Comparison of ENCODE assay signal across 22 mouse cellular contexts in the genomic region with DNA sequence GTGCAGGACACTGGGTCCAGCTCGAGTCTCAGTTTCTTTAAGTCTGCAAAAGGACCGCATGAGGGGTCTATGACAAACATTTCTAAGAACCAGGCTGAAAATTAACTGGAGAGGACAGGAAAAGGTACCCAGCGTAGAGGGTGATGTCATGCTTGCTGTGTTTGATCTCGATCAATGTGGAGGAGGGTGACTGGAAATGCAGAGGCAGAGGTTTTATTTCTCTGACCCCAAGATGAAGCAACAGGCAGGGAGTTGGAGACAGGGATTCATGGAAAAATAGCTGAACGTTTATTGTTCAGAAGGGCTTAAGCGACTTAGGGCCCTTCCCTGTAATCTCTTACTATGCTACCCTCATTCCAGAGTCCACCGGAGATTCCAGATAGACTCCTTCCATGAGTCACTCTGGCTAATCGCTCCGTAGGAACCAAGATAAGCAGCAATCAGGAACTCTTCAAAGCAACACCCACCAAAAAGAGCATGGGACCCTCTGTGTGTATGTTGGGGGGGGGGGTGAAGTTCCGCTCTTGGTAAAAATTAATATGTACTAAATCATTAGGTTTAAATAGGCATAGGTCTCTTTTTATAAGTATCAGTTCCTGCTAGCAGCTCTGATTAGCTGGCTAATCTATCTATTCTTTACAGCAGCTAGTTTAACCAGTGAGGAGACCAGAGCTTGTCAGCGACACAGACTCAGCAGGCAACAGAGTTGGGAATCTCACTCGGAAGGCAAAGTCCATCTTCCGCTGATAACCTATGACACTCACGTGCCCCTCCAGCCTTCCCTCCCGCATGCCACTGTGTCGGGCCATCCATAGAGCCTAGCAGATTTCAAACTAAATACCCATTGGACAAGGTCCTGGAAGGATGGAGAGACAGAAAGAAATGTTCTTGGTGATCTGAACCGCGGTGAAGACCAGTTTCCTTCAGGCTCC.
DNase-seq lines count a peak whose midpoint lies in the region; ATAC-seq and TF ChIP-seq lines count a peak whose summit lies in the region.
"Had no signal": no experiment of that assay in that cellular context is flagged by ENCODE, and none has a peak within 500 bp of the region (broad histone marks: within the 10 kb centered on the region; RNA-seq: fewer than 3 reads in every experiment).

No protein-coding gene starts in this region.

- no peaks in the 10 kb centered on the region for H3K36me3 ChIP-seq in heart, embryonic 10.5 days
- H3K36me3 ChIP-seq in intestine, embryonic 15.5 days: no peaks in the 10 kb centered on the region
- no peaks in the 10 kb centered on the region for H3K36me3 ChIP-seq in liver, embryonic 11.5 days (ENCODE audit: control insufficient read depth, insufficient read depth, low read length)
- no peaks in the 10 kb centered on the region for H3K36me3 ChIP-seq in small intestine, adult 2 months (ENCODE audit: control insufficient read depth, insufficient read depth, low read length)
- no peaks in the 10 kb centered on the region for H3K36me3 ChIP-seq in hindbrain, postnatal 0 days (ENCODE audit: insufficient read depth, low read length)
- H3K36me3 ChIP-seq: embryonic facial prominence, embryonic 10.5 days; forebrain, embryonic 15.5 days; hindbrain, embryonic 13.5 days; midbrain, embryonic 13.5 days; neural tube, embryonic 12.5 days had no signal

- ATAC-seq in intestine, embryonic 15.5 days: peak; percentile 94
- ATAC-seq in liver, embryonic 11.5 days (replicated peaks; ENCODE audit: low FRiP score): peak; percentile 72
- no peak for ATAC-seq in hindbrain, postnatal 0 days
- ATAC-seq: forebrain, embryonic 15.5 days; lung, postnatal 0 days; midbrain, embryonic 13.5 days had no signal

- H3K27ac ChIP-seq in heart, embryonic 10.5 days: peak overlapping the region; percentile 2; the same call in 1 of the 2 replicates
- H3K27ac ChIP-seq in intestine, embryonic 15.5 days: peak overlapping the region; percentile 72
- peak overlapping the region; percentile 30; the same call in 1 of the 2 replicates for H3K27ac ChIP-seq in liver, embryonic 11.5 days (ENCODE audit: low read depth, low read length)
- peak overlapping the region; percentile 96 for H3K27ac ChIP-seq in small intestine, adult 2 months (ENCODE audit: insufficient read depth, low read depth, low read length)
- no peak overlapping the region for H3K27ac ChIP-seq in hindbrain, postnatal 0 days
- H3K27ac ChIP-seq: embryonic facial prominence, embryonic 10.5 days; forebrain, embryonic 15.5 days; hindbrain, embryonic 13.5 days; kidney, postnatal 0 days; midbrain, embryonic 13.5 days; neural tube, embryonic 12.5 days had no signal

- H3K27me3 ChIP-seq in heart, embryonic 10.5 days (ENCODE audit: insufficient read depth, poor library complexity, severe bottlenecking): no peaks in the 10 kb centered on the region
- no peaks in the 10 kb centered on the region for H3K27me3 ChIP-seq in intestine, embryonic 15.5 days (replicated peaks)
- H3K27me3 ChIP-seq in liver, embryonic 11.5 days (replicated peaks; ENCODE audit: control insufficient read depth, insufficient read depth, low read length): no peaks in the 10 kb centered on the region
- no peaks in the 10 kb centered on the region for H3K27me3 ChIP-seq in small intestine, adult 2 months (ENCODE audit: control insufficient read depth, insufficient read depth, low read length)
- no peaks in the 10 kb centered on the region for H3K27me3 ChIP-seq in hindbrain, postnatal 0 days (ENCODE audit: insufficient read depth, low read length)
- H3K27me3 ChIP-seq: forebrain, embryonic 15.5 days; hindbrain, embryonic 13.5 days; midbrain, embryonic 13.5 days; neural tube, embryonic 12.5 days had no signal

- intact Hi-C loops in heart, postnatal 10 days (cut with DNase I): no loop called here

- DNase-seq in heart, embryonic 10.5 days (ENCODE audit: low spot score): peak; percentile 72
- no peak for DNase-seq in heart, postnatal 10 days
- no peak for DNase-seq in liver, embryonic 11.5 days (ENCODE audit: low spot score)
- DNase-seq in layer of hippocampus, postnatal 10 days (ENCODE audit: low spot score in 2 of 2): no peak
- no peak for DNase-seq in hindbrain, postnatal 0 days (ENCODE audit: low spot score)
- no peak for DNase-seq in urinary bladder, postnatal 14 days (ENCODE audit: low spot score)
- DNase-seq: adrenal gland, postnatal 25 days; cerebellum, adult 11-12 months; cerebellum, postnatal 36 days; gastrocnemius, postnatal 25 days; kidney, adult 11 months; layer of hippocampus, postnatal 36 days; spleen, adult 18-20 months had no signal

- H3K4me2 ChIP-seq in intestine, embryonic 15.5 days (replicated peaks): peak overlapping the region; percentile 23; the same call in 1 of the 2 replicates
- H3K4me2 ChIP-seq in liver, embryonic 11.5 days: 0 out of 2 replicates have a peak overlapping the region, but pooled peaks have one; percentile 21
- H3K4me2 ChIP-seq in hindbrain, postnatal 0 days (ENCODE audit: low read depth, low read length): no peak overlapping the region
- H3K4me2 ChIP-seq: forebrain, embryonic 15.5 days; hindbrain, embryonic 13.5 days; midbrain, embryonic 13.5 days; neural tube, embryonic 12.5 days had no signal

- peak overlapping the region; percentile 9; the same call in 1 of the 2 replicates for H3K4me3 ChIP-seq in heart, embryonic 10.5 days
- H3K4me3 ChIP-seq in intestine, embryonic 15.5 days (replicated peaks): no peak overlapping the region
- H3K4me3 ChIP-seq in liver, embryonic 11.5 days (ENCODE audit: low read depth, low read length): no peak overlapping the region
- no peak overlapping the region for H3K4me3 ChIP-seq in small intestine, adult 2 months (ENCODE audit: low read depth, low read length)
- no peak overlapping the region for H3K4me3 ChIP-seq in hindbrain, postnatal 0 days (ENCODE audit: low read length)
- H3K4me3 ChIP-seq: embryonic facial prominence, embryonic 10.5 days; forebrain, embryonic 15.5 days; hindbrain, embryonic 13.5 days; midbrain, embryonic 13.5 days; neural tube, embryonic 12.5 days had no signal

- no peak overlapping the region for H3K9ac ChIP-seq in intestine, embryonic 15.5 days
- H3K9ac ChIP-seq in liver, embryonic 11.5 days (ENCODE audit: low read depth, low read length): no peak overlapping the region
- no peak overlapping the region for H3K9ac ChIP-seq in hindbrain, postnatal 0 days (replicated peaks; ENCODE audit: low read length)
- H3K9ac ChIP-seq: forebrain, embryonic 15.5 days; hindbrain, embryonic 13.5 days; midbrain, embryonic 13.5 days; neural tube, embryonic 12.5 days had no signal

- peaks cover 27% of the 10 kb centered on the region for H3K4me1 ChIP-seq in heart, embryonic 10.5 days
- peaks cover 6% of the 10 kb centered on the region for H3K4me1 ChIP-seq in intestine, embryonic 15.5 days (replicated peaks)
- H3K4me1 ChIP-seq in liver, embryonic 11.5 days (replicated peaks; ENCODE audit: control insufficient read depth, insufficient read depth, low read length): peaks cover 6% of the 10 kb centered on the region; the same call in 1 of the 2 replicates
- peaks cover 31% of the 10 kb centered on the region; the same call in 1 of the 2 replicates for H3K4me1 ChIP-seq in small intestine, adult 2 months (ENCODE audit: control insufficient read depth, insufficient read depth, insufficient read length, low read length)
- no peaks in the 10 kb centered on the region for H3K4me1 ChIP-seq in hindbrain, postnatal 0 days (ENCODE audit: insufficient read depth, low read length)
- H3K4me1 ChIP-seq: forebrain, embryonic 15.5 days; hindbrain, embryonic 13.5 days; midbrain, embryonic 13.5 days; neural tube, embryonic 12.5 days had no signal

- no peak for TF ChIP-seq CTCF in small intestine, adult 2 months (IDR thresholded peaks at IDR 0.05; ENCODE audit: extremely low read depth, insufficient read length, insufficient replicate concordance, low read depth, low read length)
- no peak for TF ChIP-seq CTCF in hindbrain, postnatal 0 days (IDR thresholded peaks at IDR 0.05; ENCODE audit: low read depth)

- TF ChIP-seq POLR2A in small intestine, adult 2 months (IDR thresholded peaks at IDR 0.05; ENCODE audit: low read depth, low read length): no peak

- 22% methylated on average over 18 of the region's 18 CpGs for WGBS in heart, embryonic 10.5 days
- WGBS in intestine, embryonic 15.5 days: 41% methylated on average over 18 of the region's 18 CpGs
- 34% methylated on average over 18 of the region's 18 CpGs for WGBS in liver, embryonic 11.5 days
- WGBS in small intestine, adult 2 months: 27% methylated on average over 18 of the region's 18 CpGs
- WGBS in hindbrain, postnatal 0 days: 83% methylated on average over 18 of the region's 18 CpGs

- H3K9me3 ChIP-seq in heart, embryonic 10.5 days: no peaks in the 10 kb centered on the region
- H3K9me3 ChIP-seq in intestine, embryonic 15.5 days: no peaks in the 10 kb centered on the region
- no peaks in the 10 kb centered on the region for H3K9me3 ChIP-seq in liver, embryonic 11.5 days (ENCODE audit: control insufficient read depth, low read length)
- no peaks in the 10 kb centered on the region for H3K9me3 ChIP-seq in hindbrain, postnatal 0 days (ENCODE audit: low read length)
- H3K9me3 ChIP-seq: embryonic facial prominence, embryonic 10.5 days; forebrain, embryonic 15.5 days; hindbrain, embryonic 13.5 days; midbrain, embryonic 13.5 days; neural tube, embryonic 12.5 days had no signal
